Comparison of ENCODE assay signal across 14 mouse cellular contexts in genomic region chr3:85398483-85398835, GRCm38 (mm10).
"Had no signal": no experiment of that assay in that cellular context is flagged by ENCODE, and none has a peak within 500 bp of the region (broad histone marks: within the 10 kb centered on the region; RNA-seq: fewer than 3 reads in every experiment).

No protein-coding gene starts in this region.

- H3K4me3 ChIP-seq: limb, embryonic 10.5 days; liver, embryonic 12.5 days; lung, embryonic 15.5 days; megakaryocyte, embryonic 14.5 days; midbrain, embryonic 15.5 days; neural tube, embryonic 12.5 days had no signal

- H3K9ac ChIP-seq: liver, embryonic 12.5 days; lung, embryonic 15.5 days; midbrain, embryonic 15.5 days; neural tube, embryonic 12.5 days had no signal

- H3K4me1 ChIP-seq: limb, embryonic 10.5 days; liver, embryonic 12.5 days; lung, embryonic 15.5 days; megakaryocyte, embryonic 14.5 days; midbrain, embryonic 15.5 days; neural tube, embryonic 12.5 days had no signal

- H3K27ac ChIP-seq: limb, embryonic 10.5 days; liver, embryonic 12.5 days; lung, embryonic 15.5 days; macrophage; midbrain, embryonic 15.5 days; neural tube, embryonic 12.5 days had no signal

- DNase-seq: kidney, postnatal 25 days; lung, postnatal 14 days; right cerebral cortex, postnatal 4 days; spleen, adult 18-20 months; thymus, adult 18-20 months; thymus, postnatal 25 days had no signal

- ATAC-seq: liver, embryonic 12.5 days; midbrain, embryonic 15.5 days had no signal

- H3K27me3 ChIP-seq: liver, embryonic 12.5 days; lung, embryonic 15.5 days; midbrain, embryonic 15.5 days; neural tube, embryonic 12.5 days had no signal

- H3K36me3 ChIP-seq: limb, embryonic 10.5 days; liver, embryonic 12.5 days; lung, embryonic 15.5 days; midbrain, embryonic 15.5 days; neural tube, embryonic 12.5 days had no signal

- H3K9me3 ChIP-seq: limb, embryonic 10.5 days had no signal

- H3K4me2 ChIP-seq: liver, embryonic 12.5 days; lung, embryonic 15.5 days; midbrain, embryonic 11.5 days; midbrain, embryonic 15.5 days; neural tube, embryonic 12.5 days had no signal
